Mouse (Mus musculus) induced T-regulatory cell, adult 2 months (primary cell): ENCODE results near the gene Wdr5.
"Not testable (repeated sequence)": the region's sequence is repeated elsewhere in the genome, so short reads cannot be mapped to it uniquely, and the experiment has no call there.

Source experiments
- DNase-seq: peaks from one replicate; pipeline ENCODE4 v3.0.0-alpha.2; 2012; ENCODE audit warnings: low read depth

Gene Wdr5

DNA sequence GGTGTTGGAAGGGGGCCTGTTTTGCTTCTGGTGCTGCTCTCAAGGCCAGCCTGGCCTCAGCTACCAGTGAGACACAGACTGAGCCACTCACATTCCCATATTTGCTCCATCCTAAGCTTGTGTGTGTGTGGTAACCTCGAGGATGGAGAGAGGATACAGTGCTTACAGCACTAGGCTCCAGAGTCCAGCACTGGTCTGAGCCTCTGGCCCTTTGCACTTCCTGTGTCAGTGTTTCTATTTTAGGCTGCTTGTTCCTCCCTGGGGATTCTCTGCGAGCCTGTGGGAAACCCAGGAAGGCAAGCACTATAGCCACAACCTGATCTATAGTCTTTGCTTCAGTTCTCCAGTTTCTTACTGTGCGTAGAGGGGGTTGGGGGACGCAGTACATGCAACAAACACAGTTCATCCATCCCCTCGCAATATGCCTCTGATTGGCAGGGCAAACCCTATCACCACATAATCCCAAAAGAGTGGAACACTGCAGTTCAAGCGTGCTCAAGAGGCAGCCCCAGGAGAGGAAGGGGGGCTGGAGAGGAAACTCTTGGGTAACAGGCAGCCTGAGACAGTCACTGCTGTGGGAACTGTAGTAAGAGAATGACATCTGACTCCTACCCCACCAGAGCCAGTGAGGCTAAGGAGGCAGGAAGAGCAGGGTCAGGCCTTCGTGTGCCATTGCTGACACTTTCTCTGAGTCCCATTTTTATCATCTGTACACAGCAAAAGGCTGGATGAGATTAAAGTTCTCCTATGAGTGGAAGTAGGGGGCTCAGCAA is 10.7 kb upstream of the Wdr5 start:
- DNase-seq, result no peak

DNA sequence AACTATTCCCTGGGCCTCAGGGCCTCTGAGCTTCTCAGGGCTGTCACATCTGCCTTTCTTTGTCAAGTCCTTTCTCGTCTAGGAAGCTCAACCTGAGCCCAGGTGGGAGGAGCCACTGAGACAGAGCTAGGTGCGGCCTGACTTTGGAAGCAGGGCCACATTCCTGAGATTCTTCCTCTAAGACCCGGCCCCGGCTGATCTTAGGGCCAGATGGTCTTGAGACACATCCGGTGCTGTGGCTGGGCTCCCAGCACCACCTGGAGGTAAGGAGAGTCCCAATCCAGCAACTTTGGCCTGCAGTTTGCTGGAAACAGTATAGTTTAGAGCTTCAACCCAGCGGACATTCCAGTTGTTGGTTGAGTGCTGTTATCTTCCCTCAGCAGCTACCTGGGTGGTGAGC is 9.4 kb upstream of the Wdr5 start:
- DNase-seq, result no peak

DNA sequence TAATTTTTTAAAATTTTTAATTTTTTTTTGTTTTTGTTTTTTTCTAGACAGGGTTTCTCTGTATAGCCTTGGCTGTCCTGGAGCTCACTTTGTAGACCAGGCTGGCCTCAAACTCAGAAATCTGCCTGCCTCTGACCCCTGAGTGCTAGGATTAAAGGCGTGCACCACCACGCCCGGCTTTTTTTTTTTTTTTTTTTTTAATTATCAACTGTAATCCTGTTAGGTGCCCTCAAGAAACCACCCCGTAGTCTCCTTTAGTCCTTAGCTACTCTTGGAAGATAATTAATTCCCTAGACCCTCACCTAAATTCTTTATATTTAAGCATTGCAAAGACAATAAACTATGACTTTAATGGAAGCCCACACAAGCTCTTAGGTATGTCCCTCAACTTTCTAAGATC is 8.3 kb upstream of the Wdr5 start:
- not testable (repeated sequence) for DNase-seq

DNA sequence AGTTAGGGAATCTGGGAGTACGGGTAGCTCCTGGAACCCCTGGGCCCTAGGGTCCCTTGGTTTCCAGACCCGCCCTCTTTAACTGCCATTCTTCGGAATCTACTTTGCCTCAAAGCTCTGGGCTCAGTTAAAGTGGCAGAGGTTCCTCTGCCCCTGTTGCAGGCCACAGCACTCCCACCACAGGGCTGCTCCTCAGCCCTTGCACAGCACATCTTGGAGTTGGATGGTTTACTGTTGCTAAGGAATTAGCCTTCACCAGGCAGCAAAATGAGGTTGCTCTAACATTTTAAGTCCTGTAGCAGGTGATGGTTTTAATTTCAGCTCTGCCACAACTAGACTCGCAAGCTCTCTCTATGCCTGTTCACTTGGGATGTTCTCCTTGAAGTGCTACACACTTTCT is 7.4 kb upstream of the Wdr5 start, which contains the start of gene Brd3:
Brd3 (minus strand) TSS at position 101 of the 400 bp plus-strand sequence.
- no peak for DNase-seq

DNA sequence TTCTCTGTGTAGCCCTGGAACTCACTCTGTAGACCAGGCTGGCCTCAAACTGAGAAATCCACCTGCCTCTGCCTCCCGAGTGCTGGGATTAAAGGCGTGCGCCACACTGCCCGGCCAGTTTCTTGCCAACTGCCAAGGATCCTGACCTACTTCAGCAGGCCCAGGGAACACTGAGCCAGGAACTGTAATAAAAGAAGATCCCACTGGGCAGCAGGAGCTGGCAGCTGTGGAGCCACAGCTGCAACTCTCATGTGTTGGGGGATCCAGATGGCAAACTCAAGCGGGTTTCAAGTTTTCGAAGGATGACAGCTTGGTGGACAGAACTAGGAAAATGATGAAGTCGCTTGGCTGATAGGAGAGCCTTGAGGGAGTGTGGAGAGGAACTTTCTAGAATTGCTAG is 4.3 kb upstream of the Wdr5 start:
- no peak for DNase-seq

DNA sequence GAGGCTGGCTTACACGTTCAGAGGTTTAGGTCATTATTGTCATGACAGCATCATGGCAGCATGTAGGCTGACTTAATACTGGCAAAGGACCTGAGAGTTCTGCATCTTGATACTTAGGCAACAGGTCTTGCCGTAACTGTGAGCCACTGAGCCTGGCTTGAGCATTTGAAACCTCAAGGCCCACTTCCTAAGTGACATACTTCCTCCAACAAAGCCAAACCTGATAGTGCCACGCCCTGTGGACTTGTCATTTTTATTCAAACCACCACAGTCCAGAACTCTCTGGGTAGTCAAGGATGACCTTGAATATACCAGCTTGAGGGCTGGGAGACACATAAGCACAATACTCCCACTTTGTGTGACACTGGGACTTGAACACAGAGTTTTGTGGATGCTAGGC is 2.0 kb upstream of the Wdr5 start:
- DNase-seq, result no peak

DNA sequence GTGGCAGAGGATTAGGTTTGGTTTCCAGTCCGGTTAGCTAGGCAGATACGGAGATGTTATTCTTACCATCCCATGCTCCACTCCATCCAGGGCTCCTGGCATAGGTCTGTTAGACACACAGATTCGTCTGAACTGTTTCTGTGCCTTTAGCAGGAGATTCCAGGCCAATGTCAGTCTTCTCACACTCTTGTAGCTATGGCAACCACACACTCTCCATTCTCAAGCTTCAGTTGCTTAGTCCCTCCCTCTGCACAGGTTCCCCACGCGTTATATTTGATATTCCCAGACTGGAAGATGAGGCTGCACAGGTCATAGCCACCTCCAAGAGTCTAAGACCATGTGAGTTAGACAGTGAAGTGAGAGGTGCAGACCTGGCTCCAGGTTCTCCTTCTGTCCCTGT is 1.1 kb upstream of the Wdr5 start:
- peak; percentile 15 for DNase-seq

DNA sequence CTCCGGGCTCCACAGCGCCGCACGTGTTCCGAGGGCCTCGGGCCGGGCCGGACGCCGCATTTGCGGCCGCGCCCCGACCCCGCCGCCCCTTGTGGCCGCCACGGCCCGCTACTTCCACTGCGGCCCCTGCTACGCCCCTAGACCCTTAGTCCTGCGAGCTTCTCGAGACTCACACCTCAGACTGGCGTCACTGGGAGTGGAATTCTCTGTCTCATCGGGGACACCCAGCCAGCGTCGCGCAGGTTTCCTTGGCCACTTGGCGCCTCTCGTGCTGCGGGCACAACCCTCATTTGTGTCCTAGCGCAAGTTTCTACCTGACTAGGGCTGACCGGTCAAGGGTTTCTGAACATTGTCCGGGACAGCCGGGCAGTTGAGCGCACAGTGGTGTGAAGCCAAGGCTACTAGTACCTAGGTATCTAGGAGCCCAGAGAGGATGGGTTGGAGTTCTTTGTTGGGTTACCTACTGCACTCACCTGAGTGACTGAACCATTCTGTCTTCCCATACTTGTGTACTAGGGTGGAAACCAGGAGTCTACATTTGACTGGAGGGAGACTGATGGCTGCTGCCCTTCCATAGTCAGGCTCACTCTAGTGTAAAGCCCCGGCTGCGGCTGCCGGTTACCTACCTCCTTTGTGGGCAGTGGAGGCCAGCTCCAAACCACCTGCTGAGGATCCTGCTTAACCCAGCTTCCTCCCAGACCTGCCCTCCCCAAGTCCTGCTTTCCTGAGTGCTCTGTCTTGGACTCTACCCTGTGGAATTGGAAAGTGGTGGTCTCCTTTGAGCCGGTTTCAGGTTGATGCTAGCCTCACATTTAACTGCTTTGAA is 597 bp downstream of the Wdr5 start:
- peak; percentile 58 for DNase-seq

DNA sequence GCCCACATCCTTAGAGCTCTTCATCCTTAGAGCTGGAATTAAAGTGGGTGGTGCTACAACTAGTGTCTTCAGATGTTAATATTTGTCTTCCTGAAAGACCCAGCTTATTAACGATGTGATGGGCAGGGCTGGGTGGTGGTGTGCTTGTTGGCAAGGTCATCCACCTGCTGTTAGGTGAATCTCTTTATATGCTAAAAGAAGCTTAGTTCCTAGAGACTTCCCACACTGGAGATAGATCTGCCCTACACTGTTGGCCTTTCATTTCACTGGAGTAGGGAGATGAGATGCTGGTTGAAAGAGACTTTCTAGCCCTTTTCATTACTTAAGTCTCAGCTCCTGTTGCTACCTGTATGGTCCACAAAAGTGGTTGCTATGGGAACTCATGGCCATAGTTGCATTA is 1.3 kb downstream of the Wdr5 start:
- no peak for DNase-seq

DNA sequence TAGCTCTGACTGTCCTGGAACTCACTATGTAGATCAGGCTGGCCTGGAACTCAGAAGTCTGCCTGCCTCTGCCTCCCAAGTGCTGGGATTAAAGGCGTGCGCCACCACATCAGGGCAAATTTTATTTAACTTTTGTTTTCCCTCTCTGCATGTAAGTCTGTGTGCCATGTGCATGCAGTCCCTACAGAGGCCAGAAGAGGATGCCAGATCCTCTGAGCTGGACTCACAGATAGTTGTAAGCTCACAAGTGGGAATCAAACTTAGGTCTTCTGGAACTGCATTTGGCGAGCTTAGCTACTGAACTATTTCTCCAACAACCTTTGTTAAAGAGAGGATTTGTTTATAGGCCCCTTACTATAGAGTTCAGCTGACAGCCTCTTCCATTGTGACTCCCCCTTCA is 3.3 kb downstream of the Wdr5 start:
- peak; percentile 28 for DNase-seq

DNA sequence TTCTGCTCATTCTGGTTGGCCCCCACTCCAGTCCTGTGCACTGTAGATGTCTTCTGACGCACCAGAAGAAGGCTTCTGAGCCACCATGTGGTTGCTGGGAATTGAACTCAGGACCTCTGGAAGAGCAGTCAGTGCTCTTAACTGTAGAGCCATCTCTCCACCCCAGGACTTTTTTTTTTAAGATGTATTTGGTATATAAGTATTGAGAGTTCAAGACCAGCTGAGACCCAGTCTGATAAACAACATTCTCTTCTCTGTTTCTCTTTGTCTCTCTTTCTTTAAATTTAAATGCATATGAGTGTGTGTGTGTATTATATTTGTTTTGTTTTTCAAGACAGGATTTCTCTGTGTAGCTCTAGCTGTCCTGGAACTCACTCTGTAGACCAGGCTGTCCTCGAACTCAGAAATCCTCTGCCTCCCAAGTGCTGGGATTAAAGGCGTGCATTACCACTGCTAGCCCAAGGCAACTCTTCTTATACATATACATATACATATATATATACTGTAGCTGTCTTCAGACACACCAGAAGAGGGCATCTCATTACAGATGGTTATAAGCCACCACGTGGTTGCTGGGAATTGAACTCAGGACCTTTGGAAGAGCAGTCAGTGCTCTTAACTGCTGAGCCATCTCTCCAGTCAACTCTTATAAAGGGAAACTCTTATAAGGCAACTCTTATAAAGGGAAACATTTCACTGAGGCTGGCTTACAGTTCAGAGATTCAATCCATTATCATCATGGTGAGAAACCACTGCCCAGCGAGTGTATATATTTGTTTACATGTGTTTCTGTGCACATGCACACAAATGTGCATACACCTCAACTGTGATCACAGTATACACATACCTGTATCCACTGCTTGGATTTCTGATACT is 23.7 kb downstream of the Wdr5 start:
- DNase-seq, result not testable (repeated sequence)

DNA sequence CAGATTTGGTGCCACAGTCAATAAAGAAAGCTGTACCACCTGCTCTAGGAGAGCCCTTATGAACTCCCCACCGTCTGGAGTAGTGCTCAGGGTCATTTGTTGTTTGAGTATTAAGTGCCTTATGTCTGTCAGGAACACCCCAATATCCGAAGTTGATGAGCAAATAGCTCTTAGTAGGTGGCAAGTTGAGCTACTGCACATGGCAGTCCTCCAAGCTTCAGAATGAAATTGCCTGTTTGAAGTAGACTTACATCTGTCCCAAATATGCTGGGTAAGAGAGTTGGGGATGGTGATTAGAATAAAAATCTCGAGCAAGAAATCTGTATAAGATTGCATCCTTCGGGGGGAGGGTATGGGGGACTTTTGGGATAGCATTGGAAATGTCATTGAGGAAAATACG is 24.4 kb downstream of the Wdr5 start:
- DNase-seq, result no peak

DNA sequence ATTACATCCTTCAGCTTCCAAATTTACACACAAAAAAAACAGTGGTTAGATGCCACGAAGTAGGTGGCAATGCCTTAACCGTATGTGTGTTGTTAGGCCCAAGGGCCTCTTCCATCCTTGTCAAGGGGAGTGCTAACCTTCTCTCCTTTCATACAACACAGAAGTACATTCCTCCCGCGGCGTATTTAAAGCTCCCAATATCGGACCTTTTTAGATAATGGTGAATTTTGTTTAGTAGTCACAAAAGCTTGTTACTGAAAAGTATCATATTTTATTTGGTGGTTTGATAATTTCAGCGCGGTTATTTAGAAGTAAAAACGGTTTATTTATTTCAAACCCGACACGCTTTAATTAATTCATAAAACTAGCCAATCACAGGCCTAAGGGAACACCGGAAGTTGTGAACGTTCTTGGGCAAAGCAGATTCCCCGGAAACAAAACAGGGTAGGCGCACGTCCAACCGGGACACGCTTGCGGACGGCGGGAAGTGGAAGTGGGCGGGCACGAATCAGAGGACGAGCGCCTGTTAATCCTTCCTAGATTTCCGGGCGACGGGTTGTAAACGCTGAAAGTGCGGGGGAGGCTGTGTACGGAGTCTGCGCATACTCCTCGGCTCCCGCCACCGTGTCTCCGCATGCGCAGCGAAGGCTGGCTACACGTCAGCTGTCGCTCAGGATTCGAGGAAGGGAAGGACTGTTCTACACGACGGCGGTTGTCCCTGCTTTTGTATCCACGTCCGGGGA is 25.0 kb downstream of the Wdr5 start:
- DNase-seq, result peak; percentile 97

DNA sequence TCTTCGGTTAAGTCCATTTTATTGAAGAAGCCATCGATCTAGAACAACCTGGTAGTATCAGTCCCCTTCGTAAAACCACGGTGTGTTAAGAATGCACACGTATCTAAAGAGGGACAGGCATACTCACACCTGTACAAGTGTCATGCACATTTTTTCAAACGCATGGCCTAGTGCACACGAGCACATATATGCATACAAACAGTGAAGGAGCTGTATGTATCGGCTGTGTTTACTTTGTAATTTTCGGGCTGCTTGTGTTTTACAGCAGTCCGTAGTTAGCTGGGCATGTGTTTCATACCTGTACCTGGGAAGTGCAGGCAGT is 25.5 kb downstream of the Wdr5 start:
- no peak for DNase-seq

DNA sequence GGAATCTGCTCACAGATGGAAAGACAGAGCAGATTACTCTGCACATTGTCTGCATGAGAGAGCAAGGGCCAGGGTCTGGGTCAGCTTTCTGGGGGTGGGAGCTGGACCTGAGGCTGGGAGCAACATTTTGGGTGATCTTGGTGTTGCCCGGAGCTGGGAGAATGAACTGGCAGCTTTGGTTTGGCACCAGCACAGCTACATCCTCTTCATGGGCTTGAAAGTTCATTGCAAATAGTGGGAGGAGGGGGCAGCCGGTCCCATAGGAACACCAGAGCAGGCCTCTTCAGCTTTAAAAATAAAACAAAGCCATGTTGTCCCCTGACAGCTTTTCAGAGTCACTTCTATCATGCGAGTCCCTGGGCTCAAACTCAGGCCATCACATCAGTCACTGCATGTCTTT is 26.3 kb downstream of the Wdr5 start:
- no peak for DNase-seq

DNA sequence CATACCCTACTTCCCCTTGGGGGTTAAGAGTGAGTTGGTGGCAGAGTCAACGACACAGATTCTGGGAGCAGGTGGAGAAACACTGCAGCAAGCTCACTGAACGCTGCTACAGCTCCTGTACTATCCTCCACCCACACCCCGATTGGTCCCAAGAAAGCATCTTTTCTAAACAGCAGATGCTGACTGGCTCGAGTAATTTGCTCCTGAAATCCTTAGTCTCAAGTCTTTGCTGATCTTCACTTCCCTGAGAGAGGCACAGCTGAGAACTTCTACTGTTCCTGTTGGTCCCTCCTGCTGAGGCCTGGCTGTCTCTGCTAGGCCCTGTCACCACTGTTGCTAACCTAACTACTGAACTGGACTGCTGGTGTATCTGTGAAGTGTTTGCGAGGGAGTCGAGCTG is 29.7 kb downstream of the Wdr5 start:
- no peak for DNase-seq

DNA sequence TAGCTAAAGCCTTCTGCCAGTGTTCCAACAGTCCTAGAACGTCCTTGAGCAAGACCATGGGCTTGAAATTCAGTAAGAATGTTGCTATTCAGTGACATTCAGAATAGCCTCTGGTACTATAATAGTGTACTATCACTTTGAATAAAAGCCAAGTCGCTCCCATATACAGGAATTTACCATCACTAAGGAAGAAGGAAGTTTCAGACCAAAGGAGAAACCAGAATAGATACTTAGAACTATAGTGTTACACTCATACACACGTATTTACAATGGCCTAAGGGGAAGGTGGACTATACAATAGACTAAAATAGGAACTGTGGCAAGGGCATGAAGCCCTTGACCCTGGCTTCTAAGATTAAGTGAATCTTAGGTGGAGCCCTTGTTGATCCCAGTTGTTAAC is 30.6 kb downstream of the Wdr5 start:
- DNase-seq, result not testable (repeated sequence)

DNA sequence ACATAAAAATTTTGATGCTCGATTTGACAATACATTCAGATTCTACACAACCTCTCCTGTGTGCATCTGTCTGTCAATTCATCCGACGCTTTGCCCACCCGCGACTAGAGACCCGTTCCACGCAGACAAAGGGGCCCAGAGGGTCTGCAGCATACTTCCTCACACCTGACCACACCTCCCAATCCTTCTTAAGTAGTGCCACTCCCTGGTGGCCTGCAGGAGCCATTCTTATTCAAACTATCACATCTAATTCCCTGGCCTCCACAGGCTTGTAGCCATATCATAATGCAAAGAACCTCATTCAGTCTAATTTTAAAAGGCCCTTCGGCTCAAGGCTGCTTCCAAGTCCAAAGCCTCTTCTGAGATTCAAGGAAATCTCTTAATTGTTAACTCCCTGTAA is 31.1 kb downstream of the Wdr5 start:
- not testable (repeated sequence) for DNase-seq

DNA sequence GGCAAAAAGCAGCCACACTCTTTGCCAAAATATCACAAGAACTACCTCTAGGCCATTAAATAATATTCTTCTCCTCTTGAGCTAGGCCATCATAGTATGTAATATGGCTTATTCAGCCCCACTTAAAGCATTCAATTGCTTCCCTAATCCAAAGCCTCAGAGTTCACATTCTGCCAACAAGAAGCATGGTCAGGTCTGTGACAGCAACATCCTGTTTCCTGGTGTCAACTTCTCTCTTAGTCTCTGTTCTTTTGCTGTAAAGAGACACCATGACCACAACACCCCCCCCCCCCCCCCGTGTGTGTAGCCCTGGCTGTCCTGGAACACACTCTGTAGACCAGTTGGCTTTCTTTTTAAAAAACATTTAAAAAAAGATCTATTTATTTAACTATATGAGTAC is 32.4 kb downstream of the Wdr5 start:
- DNase-seq, result no peak

DNA sequence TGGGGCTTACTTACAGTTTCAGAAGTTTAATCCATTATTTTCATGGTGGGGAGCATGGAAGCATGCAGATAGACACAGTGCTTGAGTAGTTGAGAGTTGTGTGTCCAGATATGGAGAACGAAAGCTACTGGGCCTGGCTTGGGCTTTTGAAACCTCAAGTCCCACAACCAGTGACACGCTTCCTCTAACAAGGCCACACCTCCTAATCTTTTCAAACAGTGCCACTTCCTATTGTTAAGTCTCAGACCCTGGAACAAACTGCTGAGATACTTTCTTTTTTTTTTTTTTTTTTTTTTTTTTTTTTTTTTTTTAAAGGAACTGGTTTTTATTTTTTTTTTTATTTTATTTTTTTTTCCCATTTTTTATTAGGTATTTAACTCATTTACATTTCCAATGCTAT is 33.0 kb downstream of the Wdr5 start:
- no peak for DNase-seq

DNA sequence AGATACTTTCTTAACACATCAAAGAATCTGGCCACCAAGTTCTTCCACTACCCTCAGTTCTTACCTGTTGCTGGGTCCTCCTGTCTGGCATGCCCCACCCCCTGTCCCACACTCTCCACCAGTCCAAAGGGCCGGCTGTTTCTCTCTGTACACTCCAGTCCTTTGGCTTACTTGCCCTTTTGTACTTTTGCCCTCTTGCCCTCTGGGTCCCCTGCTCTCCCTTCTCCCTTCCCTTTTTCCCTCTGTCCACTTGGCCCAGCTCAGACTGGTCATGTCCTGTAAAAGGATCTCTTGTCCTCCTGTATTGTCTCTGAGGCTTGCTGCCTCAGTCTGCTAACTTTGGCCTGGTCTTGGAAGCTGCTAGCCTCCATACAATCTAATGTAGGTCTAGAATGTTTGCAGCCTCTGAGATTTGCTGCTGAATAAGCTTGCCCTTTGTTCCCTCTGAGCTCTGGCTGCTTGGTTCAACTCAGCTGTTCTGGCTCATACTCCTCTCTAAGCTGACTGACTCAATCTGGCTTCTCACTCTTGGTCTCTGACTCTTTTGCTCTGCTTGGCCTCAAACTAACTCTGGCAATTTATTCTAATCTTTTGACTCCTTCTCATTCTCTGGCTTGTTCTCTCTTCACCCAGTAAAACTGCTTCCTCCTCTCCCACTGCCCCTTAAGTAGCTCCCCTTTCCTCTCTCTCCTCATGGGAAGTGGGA is 33.9 kb downstream of the Wdr5 start:
- no peak for DNase-seq
